Mouse (Mus musculus) spleen, adult 2 months (tissue): ENCODE measurements around the gene Pcgf5. TPM values are rescaled to one million over a fixed set of nuclear protein-coding genes. Genes with fewer than 3 reads are reported as not detected.
A peak's percentile ranks its signal among the peaks of the same experiment; 100 is the strongest.

Experiments used
- DNase-seq, 2 experiments: peaks; one replicate each; pipeline versions ENCODE4 v3.0.0 to v3.0.0-alpha.2; 2012 to 2021; ENCODE audit warnings: low spot score in 2 of 2, low read depth in 1 of 2
- H3K27ac ChIP-seq: fragments of 200-500 bp; 2 replicates; pipeline ENCODE4 v1.5.1; 2012; ENCODE audit warnings: low read length, inconsistent platforms; ENCODE audit not compliant: insufficient read depth
- H3K27me3 ChIP-seq: fragments of 200-500 bp; 2 replicates; pipeline ENCODE4 v1.6.1; 2012; ENCODE audit warnings: mild to moderate bottlenecking, moderate library complexity, low read length, inconsistent platforms; ENCODE audit not compliant: control insufficient read depth, insufficient read depth
- H3K36me3 ChIP-seq: fragments of 200-500 bp; 2 replicates; pipeline ENCODE4 v1.6.1; 2012; ENCODE audit warnings: mild to moderate bottlenecking, low read length, inconsistent platforms; ENCODE audit not compliant: control insufficient read depth, insufficient read depth
- H3K4me1 ChIP-seq: fragments of 200-500 bp; 2 replicates; pipeline ENCODE4 v1.6.1; 2011; ENCODE audit warnings: inconsistent platforms; ENCODE audit not compliant: control insufficient read depth, insufficient read depth, insufficient read length
- H3K4me3 ChIP-seq: fragments of 200-500 bp; 2 replicates; pipeline ENCODE4 v1.5.1; 2011; ENCODE audit warnings: mild to moderate bottlenecking, inconsistent platforms; ENCODE audit not compliant: insufficient read depth, insufficient read length; ENCODE audit errors: extremely low read depth
- CTCF ChIP-seq: fragments of 200-500 bp; IDR thresholded peaks from 2 replicates; pipeline ENCODE4 v1.5.1; 2011; ENCODE audit warnings: mild to moderate bottlenecking, inconsistent platforms; ENCODE audit not compliant: insufficient read depth, insufficient read length, insufficient replicate concordance; ENCODE audit errors: extremely low read depth
- POLR2A ChIP-seq: fragments of 200-500 bp; IDR thresholded peaks from 2 replicates; pipeline ENCODE4 v1.6.1; 2011; ENCODE audit warnings: low read depth, low read length, inconsistent platforms
- WGBS: fragments of 180-500 bp; shearing (Covaris S2); methylation state at CpG from one replicate; pipeline ENCODE4 v1.1.7; 2018; 5-methylcytosine and 5-hydroxymethylcytosine counted together
- polyA plus RNA-seq: library from polyadenylated mRNA; depleted of rRNA; stranded (reverse); fragments of >200 nt; gene quantifications from 2 replicates; pipeline ENCODE4 v1.2.3, GENCODE M21; 2012

Pcgf5 gene
- polyA plus RNA-seq, 1 experiment, result 4.1 TPM

DNA sequence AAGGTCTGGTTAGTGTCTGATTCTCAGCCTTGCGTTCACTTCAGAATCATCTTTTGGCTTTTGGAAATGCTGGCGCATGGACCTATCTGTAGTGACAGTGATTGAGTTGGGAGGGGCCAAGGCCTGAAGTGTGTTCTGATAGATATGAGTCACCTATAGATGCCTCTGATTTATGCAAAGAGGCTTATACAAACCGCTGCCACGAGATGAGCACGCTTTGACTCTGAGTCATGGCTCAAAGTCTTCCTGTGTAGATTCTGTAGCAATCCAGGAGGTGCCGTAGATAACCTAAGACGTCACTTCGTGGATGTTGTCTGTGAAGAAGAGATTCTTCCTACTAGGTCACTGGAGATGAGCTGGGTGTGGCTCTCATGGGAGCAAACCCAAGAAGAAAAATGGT is 16.6 kb downstream of the Pcgf5 start:
- DNase-seq, result no peak
- Histone ChIP-seq H3K4me3 (no peak overlapping the region), H3K27ac (no peak overlapping the region), H3K36me3 (no peaks in the 10 kb centered on the region), H3K27me3 (no peaks in the 10 kb centered on the region), H3K4me1 (no peaks in the 10 kb centered on the region)
- WGBS, result 76% methylated on average over 8 of the region's 8 CpGs
- TF ChIP-seq CTCF (no peak), POLR2A (no peak)

DNA sequence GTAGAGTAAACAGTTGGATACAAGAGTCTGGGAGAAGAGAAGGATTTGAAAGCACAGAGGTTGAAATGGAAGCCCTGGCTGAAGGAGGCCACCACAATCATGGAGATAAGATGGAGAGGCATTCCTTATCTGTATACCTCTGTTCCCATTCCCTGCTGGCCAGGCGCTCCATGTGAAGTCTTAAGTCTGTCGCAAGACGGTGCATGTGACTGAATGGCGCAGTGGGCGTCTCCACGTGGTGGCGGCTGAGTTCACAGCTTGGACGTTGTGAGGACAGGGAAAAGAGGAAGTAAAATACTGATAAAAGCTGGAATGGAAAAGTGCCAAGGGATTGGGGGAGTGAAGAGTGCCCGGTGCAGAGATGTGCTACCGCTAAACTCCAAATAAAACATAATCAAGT is 23.4 kb downstream of the Pcgf5 start:
- no peak overlapping the region for H3K4me3 ChIP-seq
- 84% methylated on average over 10 of the region's 10 CpGs for WGBS
- peaks cover 13% of the 10 kb centered on the region for H3K4me1 ChIP-seq
- no peak for TF ChIP-seq POLR2A
- TF ChIP-seq CTCF, result no peak
- no peaks in the 10 kb centered on the region for H3K36me3 ChIP-seq
- H3K27ac ChIP-seq, result no peak overlapping the region
- no peak for DNase-seq
- H3K27me3 ChIP-seq, result no peaks in the 10 kb centered on the region

- TF ChIP-seq POLR2A, result no peak
- no peak for TF ChIP-seq CTCF
- Histone ChIP-seq H3K27me3 (no peaks in the 10 kb centered on the region), H3K36me3 (no peaks in the 10 kb centered on the region), H3K27ac (no peak overlapping the region), H3K4me1 (peaks cover 15% of the 10 kb centered on the region), H3K4me3 (no peak overlapping the region)
- DNase-seq, result no peak
- WGBS, result 89% methylated on average over 6 of the region's 6 CpGs
Observed at GRCm38 (mm10) chr19:36373056-36373621, 25.0 kb downstream of the Pcgf5 start.

DNA sequence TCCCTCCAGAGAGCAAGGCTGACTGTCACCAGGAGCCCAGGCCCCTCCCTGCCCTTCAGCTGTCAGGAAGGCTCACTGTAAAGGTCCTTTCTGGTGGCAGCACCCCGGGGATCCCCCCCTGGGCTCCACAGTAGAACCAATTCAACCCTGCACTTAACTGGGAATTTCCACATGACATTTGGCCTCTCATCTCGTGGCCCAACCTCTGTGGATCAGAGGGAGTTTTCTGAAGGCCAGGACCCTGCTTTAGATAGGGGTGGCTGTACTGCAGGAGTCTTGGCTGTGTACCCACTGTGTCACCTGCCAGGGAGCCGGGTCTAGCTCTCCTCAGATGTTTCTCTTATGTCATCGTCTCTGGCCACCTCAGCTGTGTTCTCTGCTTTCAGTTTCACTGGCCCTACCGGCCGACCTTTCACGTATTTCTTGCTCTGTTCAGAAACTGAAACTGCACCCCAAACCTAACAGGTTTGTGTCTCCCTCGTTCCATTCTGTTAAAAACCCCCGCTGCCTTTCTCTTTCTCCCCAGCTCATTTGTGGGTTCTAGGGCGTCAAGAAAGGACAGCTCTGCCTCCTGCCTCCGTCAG is 27.2 kb downstream of the Pcgf5 start:
- Histone ChIP-seq H3K36me3 (no peaks in the 10 kb centered on the region), H3K27me3 (no peaks in the 10 kb centered on the region), H3K4me1 (peaks cover 18% of the 10 kb centered on the region), H3K27ac (peak overlapping the region; percentile 85), H3K4me3 (peak overlapping the region; percentile 55)
- DNase-seq, result peak; percentile 54 to 63
- 8% methylated on average over 11 of the region's 11 CpGs for WGBS
- TF ChIP-seq POLR2A, result no peak
- no peak for TF ChIP-seq CTCF

DNA sequence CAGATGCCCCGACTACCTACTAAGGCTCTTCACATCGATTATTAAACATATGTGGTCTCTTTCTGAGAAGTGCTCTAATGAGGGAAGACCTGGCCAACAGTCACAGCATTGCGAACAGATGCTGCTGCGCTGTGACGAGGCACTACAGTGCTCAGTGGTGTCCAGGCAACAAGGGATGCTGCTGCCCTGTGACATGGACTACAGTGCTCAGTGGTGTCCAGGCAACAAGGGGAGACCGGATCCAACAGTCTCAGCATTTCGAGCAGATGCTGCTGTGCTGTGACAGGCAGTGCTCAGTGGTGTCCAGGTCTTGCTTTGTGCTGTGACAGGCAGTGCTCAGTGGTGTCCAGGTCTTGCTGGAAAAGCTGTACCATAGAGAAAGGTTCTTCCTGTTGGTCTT is 29.6 kb downstream of the Pcgf5 start:
- no peak overlapping the region for H3K4me3 ChIP-seq
- DNase-seq, result no peak
- H3K27ac ChIP-seq, result no peak overlapping the region
- TF ChIP-seq CTCF (no peak), POLR2A (no peak)
- peaks cover 18% of the 10 kb centered on the region for H3K4me1 ChIP-seq
- H3K36me3 ChIP-seq, result no peaks in the 10 kb centered on the region
- H3K27me3 ChIP-seq, result no peaks in the 10 kb centered on the region
- 88% methylated on average over 7 of the region's 7 CpGs for WGBS

- H3K36me3 ChIP-seq, result no peaks in the 10 kb centered on the region
- peaks cover 19% of the 10 kb centered on the region for H3K4me1 ChIP-seq
- whole genome bisulfite sequencing, result 48% methylated on average over 15 of the region's 15 CpGs
- no peaks in the 10 kb centered on the region for H3K27me3 ChIP-seq
- no peak overlapping the region for H3K4me3 ChIP-seq
- DNase-seq, result no peak
- TF ChIP-seq CTCF (no peak), POLR2A (no peak)
- H3K27ac ChIP-seq, result no peak overlapping the region
Observed at GRCm38 (mm10) chr19:36378511-36379232, 30.6 kb downstream of the Pcgf5 start.

- Histone ChIP-seq H3K4me1 (peaks cover 7% of the 10 kb centered on the region; the same call in 1 of the 2 replicates), H3K27ac (no peak overlapping the region), H3K36me3 (no peaks in the 10 kb centered on the region), H3K4me3 (no peak overlapping the region), H3K27me3 (no peaks in the 10 kb centered on the region)
- no peak for DNase-seq
- TF ChIP-seq CTCF (no peak), POLR2A (no peak)
- WGBS, result 77% methylated on average over 3 of the region's 3 CpGs
Observed at GRCm38 (mm10) chr19:36382901-36383300, 34.8 kb downstream of the Pcgf5 start.
